ENCODE assay signal across 12 mouse cellular contexts in the genomic region with DNA sequence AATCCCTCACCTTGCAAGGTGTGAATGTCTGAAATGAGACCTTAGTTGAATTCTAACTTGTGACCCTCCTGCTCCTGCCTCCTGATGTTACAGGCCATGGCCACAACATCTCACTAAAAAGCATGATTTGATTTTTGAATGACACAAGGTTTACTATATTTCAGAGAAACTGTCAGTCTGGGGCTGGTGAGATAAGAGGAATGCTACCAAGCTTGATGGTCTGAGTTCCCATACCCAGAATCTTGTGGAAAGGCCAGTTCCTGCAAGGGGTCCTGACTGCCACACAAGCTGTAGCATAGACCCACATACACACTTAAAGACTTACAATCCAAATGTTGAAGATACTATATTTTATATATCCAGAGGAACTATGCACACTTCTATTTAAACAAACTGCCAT. TPM values are rescaled to one million over a fixed set of nuclear protein-coding genes. Genes with fewer than 3 reads are reported as not detected.
DNase-seq lines count a peak whose midpoint lies in the region; ATAC-seq and TF ChIP-seq lines count a peak whose summit lies in the region.
"Had no signal": no experiment of that assay in that cellular context is flagged by ENCODE, and none has a peak within 500 bp of the region (broad histone marks: within the 10 kb centered on the region; RNA-seq: fewer than 3 reads in every experiment).

No protein-coding gene starts in this region.

- no peak for TF ChIP-seq CTCF in lung, embryonic 14.5 days (IDR thresholded peaks at IDR 0.05; ENCODE audit: low read depth)
- TF ChIP-seq CTCF in lung, adult 2 months (IDR thresholded peaks at IDR 0.05; ENCODE audit: insufficient read depth, low read length): no peak

- peaks cover 60% of the 10 kb centered on the region for H3K36me3 ChIP-seq in erythroblast, embryonic 14.5 days (ENCODE audit: control insufficient read depth)
- peaks cover 26% of the 10 kb centered on the region for H3K36me3 ChIP-seq in lung, embryonic 14.5 days (ENCODE audit: insufficient read depth)
- no peaks in the 10 kb centered on the region for H3K36me3 ChIP-seq in hindbrain, embryonic 15.5 days
- no peaks in the 10 kb centered on the region for H3K36me3 ChIP-seq in midbrain, embryonic 12.5 days

- H3K27ac ChIP-seq in lung, embryonic 14.5 days (ENCODE audit: low read depth): no peak overlapping the region
- H3K27ac ChIP-seq in hindbrain, embryonic 15.5 days (replicated peaks): no peak overlapping the region
- H3K27ac ChIP-seq in midbrain, embryonic 12.5 days (replicated peaks): no peak overlapping the region

- H3K4me3 ChIP-seq in erythroblast, embryonic 14.5 days (replicated peaks): peak overlapping the region; percentile 79
- H3K4me3 ChIP-seq in lung, embryonic 14.5 days (ENCODE audit: low read depth, low read length): peak overlapping the region; percentile 88
- no peak overlapping the region for H3K4me3 ChIP-seq in lung, adult 2 months (replicated peaks; ENCODE audit: extremely low read depth, low read depth, low read length)
- H3K4me3 ChIP-seq in hindbrain, embryonic 15.5 days: 0 out of 2 replicates have a peak overlapping the region, but pooled peaks have one; percentile 74
- no peak overlapping the region for H3K4me3 ChIP-seq in midbrain, embryonic 12.5 days

- DNase-seq in lung, embryonic 14.5 days: no peak
- DNase-seq in lung, adult 2 months: no peak
- no peak for DNase-seq in gastrocnemius, postnatal 10 days
- DNase-seq in layer of hippocampus, adult 9-10 months (ENCODE audit: low spot score): no peak
- DNase-seq: adrenal gland, postnatal 36 days; cerebellum, postnatal 10 days; kidney, adult 11 months had no signal

- no peaks in the 10 kb centered on the region for H3K9me3 ChIP-seq in erythroblast, embryonic 14.5 days (ENCODE audit: control insufficient read depth, low read length)
- no peaks in the 10 kb centered on the region for H3K9me3 ChIP-seq in lung, embryonic 14.5 days (ENCODE audit: low read depth, low read length)
- H3K9me3 ChIP-seq in hindbrain, embryonic 15.5 days: no peaks in the 10 kb centered on the region
- no peaks in the 10 kb centered on the region for H3K9me3 ChIP-seq in midbrain, embryonic 12.5 days

- no peak for TF ChIP-seq POLR2A in lung, adult 2 months (IDR thresholded peaks at IDR 0.05; ENCODE audit: borderline replicate concordance, extremely low read depth, low read depth, low read length)

- peak overlapping the region; percentile 82 for H3K4me2 ChIP-seq in lung, embryonic 14.5 days
- no peak overlapping the region for H3K4me2 ChIP-seq in hindbrain, embryonic 15.5 days
- peak overlapping the region; percentile 92 for H3K4me2 ChIP-seq in midbrain, embryonic 12.5 days (replicated peaks)

- H3K27me3 ChIP-seq in erythroblast, embryonic 14.5 days (ENCODE audit: control insufficient read depth): no peaks in the 10 kb centered on the region
- H3K27me3 ChIP-seq in lung, embryonic 14.5 days (ENCODE audit: insufficient read depth, low read length): no peaks in the 10 kb centered on the region
- H3K27me3 ChIP-seq in hindbrain, embryonic 15.5 days: no peaks in the 10 kb centered on the region
- H3K27me3 ChIP-seq in midbrain, embryonic 12.5 days: no peaks in the 10 kb centered on the region
- H3K27me3 ChIP-seq: Patski had no signal

- no peak overlapping the region; the same call in 1 of the 2 replicates for H3K9ac ChIP-seq in lung, embryonic 14.5 days
- H3K9ac ChIP-seq in hindbrain, embryonic 15.5 days: no peak overlapping the region
- H3K9ac ChIP-seq in midbrain, embryonic 12.5 days (replicated peaks): no peak overlapping the region

- H3K4me1 ChIP-seq in erythroblast, embryonic 14.5 days (ENCODE audit: control insufficient read depth): peaks cover 66% of the 10 kb centered on the region
- no peaks in the 10 kb centered on the region; the same call in 1 of the 2 replicates for H3K4me1 ChIP-seq in lung, embryonic 14.5 days (ENCODE audit: insufficient read depth)
- peaks cover 6% of the 10 kb centered on the region; the same call in 1 of the 2 replicates for H3K4me1 ChIP-seq in lung, adult 2 months (ENCODE audit: control insufficient read depth, insufficient read depth, low read length)
- H3K4me1 ChIP-seq in hindbrain, embryonic 15.5 days (replicated peaks): peaks cover 15% of the 10 kb centered on the region
- peaks cover 11% of the 10 kb centered on the region for H3K4me1 ChIP-seq in midbrain, embryonic 12.5 days

- ATAC-seq in erythroblast, adult 5-6 weeks (replicated peaks; ENCODE audit: low FRiP score, poor library complexity, severe bottlenecking): no peak
- no peak for ATAC-seq in lung, embryonic 14.5 days (ENCODE audit: insufficient read depth)
- ATAC-seq in hindbrain, embryonic 15.5 days (ENCODE audit: low FRiP score, low read depth): no peak
- no peak for ATAC-seq in midbrain, embryonic 12.5 days (ENCODE audit: low FRiP score, low read depth)
- ATAC-seq: Patski had no signal

RNA-seq across cellular contexts. Expression of gene Dnmt1, which starts 9.3 kb away (rescaled TPM):
- 25.3 TPM in 2 replicates for polyA plus RNA-seq in erythroblast, embryonic 14.5 days (2012)
- 28.1 and 47.9 TPM in 2 replicates for total RNA-seq in erythroblast, adult 5-6 weeks (2015; ENCODE audit: low replicate concordance)
- total RNA-seq in erythroblast, adult 5-6 weeks (2017; ENCODE audit: low replicate concordance): 69.1 and 92.4 TPM in 2 replicates
- polyA plus RNA-seq in lung, embryonic 14.5 days (2014; fragmentation: Nextera tagmentation; extraction: Ambion mirVana): 77.0 and 82.1 TPM in 2 replicates
- polyA plus RNA-seq in lung, adult 2 months (2012; rRNA removed): 20.5 and 22.8 TPM in 2 replicates
- polyA plus RNA-seq in hindbrain, embryonic 15.5 days (2015; fragmentation: Nextera tagmentation; extraction: Ambion mirVana): 60.5 and 63.9 TPM in 2 replicates
- polyA plus RNA-seq in midbrain, embryonic 12.5 days (2016; fragmentation: Nextera tagmentation; extraction: Ambion mirVana): 109 and 113 TPM in 2 replicates
- total RNA-seq in gastrocnemius, postnatal 10 days (2021): 10 to 100 TPM; 18.4 to 25.7 TPM

RNA-seq across cellular contexts. Expression of gene S1pr2, which starts 26.2 kb away (rescaled TPM):
- polyA plus RNA-seq in erythroblast, embryonic 14.5 days (2012): 0.02 TPM in 2 replicates
- 0.84 and 1.5 TPM in 2 replicates for total RNA-seq in erythroblast, adult 5-6 weeks (2015; ENCODE audit: low replicate concordance)
- 0.17 and 0.56 TPM in 2 replicates for total RNA-seq in erythroblast, adult 5-6 weeks (2017; ENCODE audit: low replicate concordance)
- 58.0 and 62.3 TPM in 2 replicates for polyA plus RNA-seq in lung, embryonic 14.5 days (2014; fragmentation: Nextera tagmentation; extraction: Ambion mirVana)
- polyA plus RNA-seq in lung, adult 2 months (2012; rRNA removed): 24.2 and 32.1 TPM in 2 replicates
- 8.5 and 10.8 TPM in 2 replicates for polyA plus RNA-seq in hindbrain, embryonic 15.5 days (2015; fragmentation: Nextera tagmentation; extraction: Ambion mirVana)
- polyA plus RNA-seq in midbrain, embryonic 12.5 days (2016; fragmentation: Nextera tagmentation; extraction: Ambion mirVana): 20.6 and 22.6 TPM in 2 replicates
- total RNA-seq in gastrocnemius, postnatal 10 days (2021): 10 to 100 TPM in 1 of 2 experiments, 1 to 10 TPM in 1; 8.9 to 11.1 TPM

RNA-seq across cellular contexts. Expression of gene Eif3g, which starts 52.0 kb away (rescaled TPM):
- 46.8 and 55.3 TPM in 2 replicates for polyA plus RNA-seq in erythroblast, embryonic 14.5 days (2012)
- total RNA-seq in erythroblast, adult 5-6 weeks (2015; ENCODE audit: low replicate concordance): 26.3 and 41.0 TPM in 2 replicates
- total RNA-seq in erythroblast, adult 5-6 weeks (2017; ENCODE audit: low replicate concordance): 23.2 and 23.7 TPM in 2 replicates
- polyA plus RNA-seq in lung, embryonic 14.5 days (2014; fragmentation: Nextera tagmentation; extraction: Ambion mirVana): 295 and 296 TPM in 2 replicates
- polyA plus RNA-seq in lung, adult 2 months (2012; rRNA removed): 88.4 and 93.6 TPM in 2 replicates
- 249 and 256 TPM in 2 replicates for polyA plus RNA-seq in hindbrain, embryonic 15.5 days (2015; fragmentation: Nextera tagmentation; extraction: Ambion mirVana)
- polyA plus RNA-seq in midbrain, embryonic 12.5 days (2016; fragmentation: Nextera tagmentation; extraction: Ambion mirVana): 298 and 321 TPM in 2 replicates
- 100 to 1,000 TPM; 131 to 133 TPM for total RNA-seq in gastrocnemius, postnatal 10 days (2021)

RNA-seq across cellular contexts. Expression of gene Mrpl4, which starts 52.1 kb away (rescaled TPM):
- 11.7 and 15.4 TPM in 2 replicates for polyA plus RNA-seq in erythroblast, embryonic 14.5 days (2012)
- total RNA-seq in erythroblast, adult 5-6 weeks (2015; ENCODE audit: low replicate concordance): 7.9 and 19.0 TPM in 2 replicates
- total RNA-seq in erythroblast, adult 5-6 weeks (2017; ENCODE audit: low replicate concordance): 6.8 and 11.4 TPM in 2 replicates
- 156 and 166 TPM in 2 replicates for polyA plus RNA-seq in lung, embryonic 14.5 days (2014; fragmentation: Nextera tagmentation; extraction: Ambion mirVana)
- polyA plus RNA-seq in lung, adult 2 months (2012; rRNA removed): 113 and 130 TPM in 2 replicates
- 109 and 114 TPM in 2 replicates for polyA plus RNA-seq in hindbrain, embryonic 15.5 days (2015; fragmentation: Nextera tagmentation; extraction: Ambion mirVana)
- polyA plus RNA-seq in midbrain, embryonic 12.5 days (2016; fragmentation: Nextera tagmentation; extraction: Ambion mirVana): 101 and 109 TPM in 2 replicates
- 10 to 100 TPM; 48.4 to 49.1 TPM for total RNA-seq in gastrocnemius, postnatal 10 days (2021)

Comparison
In these comparisons a context has a peak if more than half of its experiments do, and no peak if none do; other contexts are left out.
1. H3K4me3 ChIP-seq: peak in erythroblast, embryonic 14.5 days (single experiment), lung, embryonic 14.5 days (single experiment) and hindbrain, embryonic 15.5 days (single experiment); none in lung, adult 2 months (single experiment) and midbrain, embryonic 12.5 days (single experiment).